Mouse (Mus musculus): ENCODE measurements at regions not wholly inside any gene's neighbourhood (a gene's known extent, or its start where the extent isn't known, plus 50 kb on each side); places are given as distances from the start of the nearest gene placed in this dataset.

- DNase-seq (ENCODE audit: low read depth), result peak; percentile 69
- no peak for TF ChIP-seq POLR2A (IDR thresholded peaks at IDR 0.05; ENCODE audit: borderline replicate concordance, extremely low read depth, insufficient read depth, insufficient read length, poor library complexity, severe bottlenecking)
Observed at GRCm38 (mm10) chr9:122666978-122667645, 80.0 kb upstream of the Topaz1 start.

GRCm38 (mm10) chr9:122667646-122667981 lies 79.5 kb upstream of the Topaz1 start:
- no peak for TF ChIP-seq POLR2A (IDR thresholded peaks at IDR 0.05; ENCODE audit: borderline replicate concordance, extremely low read depth, insufficient read depth, insufficient read length, poor library complexity, severe bottlenecking)
- no peak for DNase-seq (ENCODE audit: low read depth)

GRCm38 (mm10) chr9:122673777-122674176 lies 73.4 kb upstream of the Topaz1 start:
- no peak for DNase-seq (ENCODE audit: low read depth)
- TF ChIP-seq CTCF (IDR thresholded peaks at IDR 0.05; ENCODE audit: borderline replicate concordance, extremely low read depth, insufficient read depth, insufficient read length) (no peak), POLR2A (IDR thresholded peaks at IDR 0.05; ENCODE audit: borderline replicate concordance, extremely low read depth, insufficient read depth, insufficient read length, poor library complexity, severe bottlenecking) (no peak)

GRCm38 (mm10) chr9:122678001-122678696 lies 69.0 kb upstream of the Topaz1 start:
- DNase-seq (ENCODE audit: low read depth), result peak; percentile 80
- TF ChIP-seq CTCF (IDR thresholded peaks at IDR 0.05; ENCODE audit: borderline replicate concordance, extremely low read depth, insufficient read depth, insufficient read length), result no peak
- no peak for TF ChIP-seq POLR2A (IDR thresholded peaks at IDR 0.05; ENCODE audit: borderline replicate concordance, extremely low read depth, insufficient read depth, insufficient read length, poor library complexity, severe bottlenecking)

- DNase-seq (ENCODE audit: low read depth), result peak; percentile 71
- TF ChIP-seq CTCF (IDR thresholded peaks at IDR 0.05; ENCODE audit: borderline replicate concordance, extremely low read depth, insufficient read depth, insufficient read length) (peak; percentile 55; the same call in 1 of the 2 replicates), POLR2A (IDR thresholded peaks at IDR 0.05; ENCODE audit: borderline replicate concordance, extremely low read depth, insufficient read depth, insufficient read length, poor library complexity, severe bottlenecking) (no peak)
Observed at GRCm38 (mm10) chr9:122687170-122687569, 60.0 kb upstream of the Topaz1 start.

GRCm38 (mm10) chr9:122691879-122692278 lies 55.3 kb upstream of the Topaz1 start:
- TF ChIP-seq POLR2A (IDR thresholded peaks at IDR 0.05; ENCODE audit: borderline replicate concordance, extremely low read depth, insufficient read depth, insufficient read length, poor library complexity, severe bottlenecking) (no peak), CTCF (IDR thresholded peaks at IDR 0.05; ENCODE audit: borderline replicate concordance, extremely low read depth, insufficient read depth, insufficient read length) (peak; percentile 40; the same call in 1 of the 2 replicates)
- peak; percentile 45 for DNase-seq (ENCODE audit: low read depth)

- DNase-seq (ENCODE audit: low read depth), result peak; percentile 39
- TF ChIP-seq POLR2A (IDR thresholded peaks at IDR 0.05; ENCODE audit: borderline replicate concordance, extremely low read depth, insufficient read depth, insufficient read length, poor library complexity, severe bottlenecking), result no peak
Observed at GRCm38 (mm10) chr9:122695724-122696123, 51.4 kb upstream of the Topaz1 start.
